Mouse (Mus musculus): ENCODE measurements around the gene Gipc2. TPM values are rescaled to one million over a fixed set of nuclear protein-coding genes. Genes with fewer than 3 reads are reported as not detected.
"Not testable (repeated sequence)": the region's sequence is repeated elsewhere in the genome, so short reads cannot be mapped to it uniquely, and the experiment has no call there.

Gene Gipc2
- polyA plus RNA-seq, 1 experiment from 2014 or later = 12.3 TPM

DNA sequence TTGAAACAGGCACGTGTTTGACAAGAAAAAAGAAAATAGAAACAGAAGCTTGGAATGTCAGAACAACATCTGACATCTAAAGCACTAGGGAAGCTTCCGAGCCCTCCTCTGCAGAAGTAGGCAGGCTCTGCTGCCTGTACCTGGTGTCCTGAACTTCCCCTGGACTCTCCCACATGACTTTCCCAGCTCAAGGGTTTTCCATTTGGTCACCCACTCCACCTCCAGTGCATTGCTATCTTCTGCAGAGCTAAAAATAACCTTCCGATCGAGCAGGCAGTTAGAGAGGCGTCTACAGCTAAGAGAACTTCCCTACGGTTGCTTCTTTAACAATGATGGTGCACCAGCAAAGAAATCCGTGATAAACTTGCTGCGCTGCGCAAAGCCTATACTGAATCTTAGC lies 32.4 kb downstream of the Gipc2 start:
- Histone ChIP-seq H3K9ac (no peak overlapping the region), H3K4me2 (no peak overlapping the region), H3K27me3 (peaks cover 5% of the 10 kb centered on the region; the same call in 1 of the 2 replicates), H3K36me3 (no peaks in the 10 kb centered on the region), H3K27ac (no peak overlapping the region), H3K4me1 (replicated peaks) (peaks cover 7% of the 10 kb centered on the region), H3K9me3 (replicated peaks) (no peaks in the 10 kb centered on the region), H3K4me3 (replicated peaks) (no peak overlapping the region)
- ATAC-seq (ENCODE audit: low read depth) (no peak), DNase-seq (no peak)
- WGBS (ENCODE audit: insufficient replicate concordance) = 29% methylated on average over 9 of the region's 9 CpGs

DNA sequence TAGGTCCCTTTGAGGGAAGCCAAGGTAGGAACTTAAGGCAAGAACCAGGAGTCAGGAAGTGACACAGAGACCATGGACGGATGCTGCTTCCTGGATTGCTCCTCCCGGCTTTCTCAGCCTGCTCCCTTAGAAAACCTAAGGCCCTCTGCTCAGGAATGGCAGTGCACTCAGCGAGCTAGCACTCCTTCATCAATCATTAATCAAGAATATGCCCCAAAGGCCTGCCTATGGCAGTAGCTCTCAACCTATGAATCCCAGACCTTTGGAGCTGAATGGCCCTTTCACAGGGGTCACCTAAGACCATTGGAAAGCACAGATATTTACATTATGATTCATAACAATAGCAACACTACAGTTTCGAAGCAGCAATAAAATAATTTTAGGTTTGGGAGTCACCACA lies 35.1 kb downstream of the Gipc2 start:
- no peak overlapping the region for H3K9ac ChIP-seq
- DNase-seq (no peak), ATAC-seq (ENCODE audit: low read depth) (no peak)
- H3K4me3 ChIP-seq (replicated peaks) = no peak overlapping the region
- no peaks in the 10 kb centered on the region for H3K9me3 ChIP-seq (replicated peaks)
- H3K4me1 ChIP-seq (replicated peaks) = peaks cover 11% of the 10 kb centered on the region
- no peak overlapping the region for H3K27ac ChIP-seq
- no peaks in the 10 kb centered on the region for H3K36me3 ChIP-seq
- peaks cover 10% of the 10 kb centered on the region; the same call in 1 of the 2 replicates for H3K27me3 ChIP-seq
- no peak overlapping the region for H3K4me2 ChIP-seq
- 71% methylated on average over 4 of the region's 4 CpGs for WGBS (ENCODE audit: insufficient replicate concordance)

DNA sequence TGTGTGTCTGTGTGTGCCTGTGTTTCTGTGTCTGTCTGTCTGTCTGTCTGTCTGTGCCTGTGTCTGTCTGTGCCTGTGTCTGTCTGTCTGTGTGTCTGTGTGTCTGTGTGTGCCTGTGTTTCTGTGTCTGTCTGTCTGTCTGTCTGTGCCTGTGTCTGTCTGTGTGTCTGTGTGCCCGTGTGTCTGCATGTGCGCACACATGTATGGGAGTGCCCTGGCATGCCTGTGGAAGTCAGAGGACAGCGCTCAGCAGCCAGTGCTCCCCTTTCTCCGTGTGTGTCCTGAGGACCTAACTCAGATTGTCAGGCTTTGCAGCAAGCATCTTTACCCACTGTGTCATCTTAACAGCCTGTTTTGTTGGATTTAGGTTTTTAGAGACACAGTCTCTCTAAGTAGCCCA lies 36.6 kb downstream of the Gipc2 start:
- H3K9me3 ChIP-seq (replicated peaks); ATAC-seq (ENCODE audit: low read depth); H3K36me3 ChIP-seq; H3K27ac ChIP-seq; H3K9ac ChIP-seq; H3K4me2 ChIP-seq; DNase-seq; H3K4me3 ChIP-seq (replicated peaks): not testable (repeated sequence)
- Histone ChIP-seq H3K4me1 (replicated peaks) (peaks cover 11% of the 10 kb centered on the region), H3K27me3 (peaks cover 10% of the 10 kb centered on the region; the same call in 1 of the 2 replicates)
- 84% methylated on average over 4 of the region's 4 CpGs for WGBS (ENCODE audit: insufficient replicate concordance)

DNA sequence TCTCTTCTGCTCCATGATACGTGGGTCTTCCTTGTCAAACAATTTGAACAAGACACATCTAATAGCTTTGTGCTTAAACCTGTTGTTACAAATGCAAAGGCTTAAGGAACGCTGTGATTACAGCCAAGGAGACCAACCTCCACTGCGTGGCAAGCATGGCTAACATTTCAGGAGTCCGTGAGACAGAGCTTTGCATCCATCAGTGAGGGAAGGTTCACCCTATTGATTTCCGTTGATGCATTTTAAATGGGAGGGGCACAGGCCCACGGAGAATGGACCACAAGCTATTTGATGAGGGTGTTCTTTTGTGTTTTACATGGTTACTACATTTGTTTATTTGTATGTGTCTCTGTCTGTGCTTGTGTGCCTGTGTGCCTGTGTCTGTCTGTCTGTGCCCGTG lies 37.4 kb downstream of the Gipc2 start:
- Histone ChIP-seq H3K9me3 (replicated peaks) (no peaks in the 10 kb centered on the region), H3K4me3 (replicated peaks) (no peak overlapping the region), H3K36me3 (no peaks in the 10 kb centered on the region), H3K4me2 (no peak overlapping the region), H3K27ac (no peak overlapping the region), H3K9ac (no peak overlapping the region), H3K27me3 (peaks cover 10% of the 10 kb centered on the region; the same call in 1 of the 2 replicates), H3K4me1 (replicated peaks) (peaks cover 15% of the 10 kb centered on the region)
- WGBS (ENCODE audit: insufficient replicate concordance) = 73% methylated on average over 7 of the region's 7 CpGs
- no peak for DNase-seq
- no peak for ATAC-seq (ENCODE audit: low read depth)

DNA sequence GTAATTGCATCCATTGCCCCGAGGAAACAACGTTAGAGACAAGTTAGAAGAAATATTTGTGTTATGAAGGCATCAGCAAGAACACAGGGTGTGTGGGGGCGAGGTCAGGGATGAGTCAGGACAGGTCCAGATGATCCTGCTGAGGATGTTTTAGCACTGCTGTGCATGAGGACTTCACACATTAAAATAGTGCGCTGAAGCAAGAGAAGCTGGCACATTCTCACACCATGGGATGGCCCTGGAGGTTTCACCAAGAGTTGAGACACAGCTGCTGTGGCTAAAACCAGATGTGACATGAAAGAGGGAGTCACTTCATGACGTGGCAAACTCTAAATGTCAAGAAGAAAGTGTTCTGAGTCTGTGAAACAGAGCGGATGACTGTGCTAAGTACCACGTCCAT lies 38.9 kb downstream of the Gipc2 start:
- H3K4me1 ChIP-seq (replicated peaks) = peaks cover 27% of the 10 kb centered on the region
- DNase-seq = no peak
- 59% methylated on average over 7 of the region's 7 CpGs for WGBS (ENCODE audit: insufficient replicate concordance)

DNA sequence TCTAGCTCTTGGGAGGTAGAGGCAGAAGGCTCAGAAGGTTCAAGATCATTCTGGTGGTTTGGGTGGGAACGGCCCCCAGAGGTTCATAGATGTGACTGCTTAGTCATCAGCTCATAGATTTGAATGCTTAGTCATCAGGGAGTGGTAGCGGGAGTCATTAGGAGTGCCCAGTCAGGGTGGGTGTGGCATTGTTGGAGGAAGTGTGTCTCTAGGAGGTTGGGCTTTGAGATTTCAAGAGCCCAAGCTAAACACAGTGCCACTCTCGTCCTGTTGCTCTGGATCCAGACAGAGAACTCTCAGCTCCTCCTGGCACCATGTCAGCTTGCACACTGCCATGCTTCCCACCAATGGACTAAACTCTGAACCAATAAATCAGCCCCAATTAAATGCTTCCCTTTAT lies 43.3 kb downstream of the Gipc2 start:
- peak; percentile 69 for DNase-seq

More for the DNA sequence above, 38.9 kb downstream of the Gipc2 start:
- Histone ChIP-seq H3K27me3 (peaks cover 10% of the 10 kb centered on the region; the same call in 1 of the 2 replicates), H3K9me3 (replicated peaks) (no peaks in the 10 kb centered on the region), H3K4me2 (no peak overlapping the region), H3K4me3 (replicated peaks) (no peak overlapping the region), H3K9ac (no peak overlapping the region), H3K36me3 (no peaks in the 10 kb centered on the region), H3K27ac (no peak overlapping the region)
- no peak for ATAC-seq (ENCODE audit: low read depth)

DNA sequence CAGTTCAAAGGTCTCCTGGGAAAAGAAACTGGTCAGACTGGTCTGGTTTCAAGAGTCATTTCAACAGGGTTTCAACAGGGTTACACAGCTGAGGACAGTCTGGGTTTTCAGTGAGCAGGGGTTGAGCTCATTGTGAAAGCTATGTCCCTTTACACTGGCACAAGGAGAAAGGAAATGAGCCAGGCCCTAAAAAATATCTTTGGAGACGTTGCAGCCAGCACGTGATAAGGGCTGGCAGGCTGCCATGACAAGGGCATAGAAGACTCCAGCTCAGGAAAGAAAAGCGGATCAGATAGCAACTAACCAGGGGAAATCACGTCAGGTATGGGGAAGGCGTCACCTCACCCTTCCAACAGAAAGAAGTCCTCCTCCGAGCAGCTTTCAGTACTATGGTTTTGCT lies 43.9 kb downstream of the Gipc2 start:
- peak overlapping the region; percentile 51 for H3K4me2 ChIP-seq

More for the DNA sequence above, 43.3 kb downstream of the Gipc2 start:
- Histone ChIP-seq H3K27ac (peak overlapping the region; percentile 87), H3K9me3 (replicated peaks) (no peaks in the 10 kb centered on the region), H3K27me3 (no peaks in the 10 kb centered on the region), H3K36me3 (no peaks in the 10 kb centered on the region), H3K9ac (peak overlapping the region; percentile 49), H3K4me2 (peak overlapping the region; percentile 51), H3K4me1 (replicated peaks) (peaks cover 59% of the 10 kb centered on the region), H3K4me3 (replicated peaks) (peak overlapping the region; percentile 13; the same call in 1 of the 2 replicates)
- WGBS (ENCODE audit: insufficient replicate concordance) = 14% methylated on average over 3 of the region's 3 CpGs
- peak; percentile 95 for ATAC-seq (ENCODE audit: low read depth)

DNA sequence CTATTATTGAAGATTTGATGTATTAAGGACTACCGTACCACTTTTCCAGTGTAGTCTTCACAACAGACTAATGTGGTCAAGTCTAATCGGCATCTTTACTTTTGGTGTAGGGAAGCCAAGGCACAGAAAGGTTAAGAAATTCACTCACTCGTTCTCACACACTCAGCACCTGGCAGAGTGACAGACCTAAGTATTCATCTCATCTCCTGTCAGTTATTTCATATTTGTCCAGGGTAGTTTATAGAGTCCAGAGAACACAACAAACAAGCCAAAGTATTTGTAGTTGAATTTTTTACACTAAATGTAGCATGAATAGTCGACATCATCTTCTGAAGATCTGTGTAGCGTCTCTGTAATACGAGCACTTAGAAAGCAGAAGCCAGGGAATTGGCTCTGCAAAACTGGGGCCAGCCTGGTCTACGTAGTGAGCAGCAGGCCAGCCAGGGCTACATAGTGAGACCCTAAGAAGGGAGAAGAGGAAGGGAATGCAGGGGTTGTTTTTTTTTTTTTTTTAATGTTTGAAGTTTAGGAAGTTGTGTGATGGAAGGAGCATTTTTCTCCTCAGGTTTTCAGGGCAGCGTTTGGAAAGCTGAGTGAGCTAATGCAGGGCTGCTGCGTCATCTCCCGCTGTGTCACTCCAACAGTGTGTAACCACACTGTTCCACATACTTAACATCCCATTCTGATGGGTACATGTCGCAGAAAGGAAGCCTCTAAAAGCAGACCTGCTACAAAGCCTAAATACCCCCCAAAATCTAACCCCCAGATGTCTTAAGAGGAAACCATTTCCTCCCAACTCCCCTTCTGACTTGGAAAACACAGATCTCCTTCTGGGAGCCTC lies 44.6 kb downstream of the Gipc2 start:
- Histone ChIP-seq H3K4me3 (replicated peaks) (no peak overlapping the region), H3K9ac (no peak overlapping the region), H3K4me2 (peak overlapping the region; percentile 51), H3K36me3 (no peaks in the 10 kb centered on the region), H3K27ac (peak overlapping the region; percentile 87), H3K4me1 (replicated peaks) (peaks cover 57% of the 10 kb centered on the region), H3K9me3 (replicated peaks) (no peaks in the 10 kb centered on the region), H3K27me3 (no peaks in the 10 kb centered on the region)
- DNase-seq = peak; percentile 22
- WGBS (ENCODE audit: insufficient replicate concordance) = 73% methylated on average over 11 of the region's 11 CpGs
- no peak for ATAC-seq (ENCODE audit: low read depth)

More for the DNA sequence above, 43.9 kb downstream of the Gipc2 start:
- H3K27ac ChIP-seq = peak overlapping the region; percentile 87
- peak; percentile 42 for DNase-seq
- 0 out of 2 replicates have a peak overlapping the region, but pooled peaks have one; percentile 1 for H3K4me3 ChIP-seq (replicated peaks)
- peaks cover 56% of the 10 kb centered on the region for H3K4me1 ChIP-seq (replicated peaks)
- peak; percentile 51 for ATAC-seq (ENCODE audit: low read depth)
- 22% methylated on average over 6 of the region's 6 CpGs for WGBS (ENCODE audit: insufficient replicate concordance)
- no peaks in the 10 kb centered on the region for H3K9me3 ChIP-seq (replicated peaks)
- peak overlapping the region; percentile 49; the same call in 1 of the 2 replicates for H3K9ac ChIP-seq
- no peaks in the 10 kb centered on the region for H3K36me3 ChIP-seq
- no peaks in the 10 kb centered on the region for H3K27me3 ChIP-seq

DNA sequence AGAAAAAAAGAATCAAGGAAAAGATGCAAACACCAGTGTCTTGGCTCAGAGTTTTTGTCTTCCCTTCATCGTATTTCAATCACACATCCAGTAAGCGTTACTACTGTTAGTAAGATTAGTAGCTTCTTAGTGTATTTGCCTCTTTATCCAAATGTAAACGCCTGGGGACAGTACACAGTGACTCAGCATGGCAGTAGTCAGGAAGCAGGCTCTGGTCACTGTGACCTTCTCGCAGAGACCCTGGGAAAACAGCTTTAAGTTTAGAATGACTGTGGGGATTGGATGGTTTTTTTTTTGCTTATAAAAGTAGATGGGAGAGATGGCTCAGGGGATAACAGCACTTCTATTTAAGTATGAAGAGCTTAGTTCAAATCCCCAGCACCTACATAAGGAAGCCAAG lies 46.0 kb downstream of the Gipc2 start:
- H3K9me3 ChIP-seq (replicated peaks) = no peaks in the 10 kb centered on the region
- no peaks in the 10 kb centered on the region for H3K36me3 ChIP-seq
- H3K27ac ChIP-seq = peak overlapping the region; percentile 66
- DNase-seq = no peak
- H3K4me3 ChIP-seq (replicated peaks) = no peak overlapping the region
- no peak overlapping the region for H3K9ac ChIP-seq
- WGBS (ENCODE audit: insufficient replicate concordance) = 43% methylated on average over 4 of the region's 4 CpGs
- H3K27me3 ChIP-seq = no peaks in the 10 kb centered on the region
- H3K4me1 ChIP-seq (replicated peaks) = peaks cover 70% of the 10 kb centered on the region
- no peak for ATAC-seq (ENCODE audit: low read depth)
- no peak overlapping the region for H3K4me2 ChIP-seq

DNA sequence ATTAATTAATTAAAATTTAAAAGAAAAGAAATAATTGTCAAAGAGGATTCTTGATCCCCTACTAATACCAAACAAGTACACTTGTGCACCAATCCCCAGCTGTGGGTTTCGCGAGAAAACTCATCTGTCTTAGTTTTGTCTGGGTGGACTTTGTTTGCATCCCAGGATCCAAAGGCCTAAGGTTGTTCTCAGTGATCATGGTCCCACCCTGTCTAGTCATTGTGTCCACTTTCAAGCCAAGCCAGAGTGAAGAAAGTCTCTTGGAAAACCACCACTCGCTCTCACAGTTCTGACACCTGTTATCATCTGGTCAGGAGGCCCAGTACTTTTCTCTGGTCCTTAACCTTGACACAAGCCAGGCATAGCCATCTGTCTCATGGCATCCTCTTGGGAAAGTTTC lies 48.1 kb downstream of the Gipc2 start:
- Histone ChIP-seq H3K27ac (no peak overlapping the region), H3K9me3 (replicated peaks) (no peaks in the 10 kb centered on the region), H3K9ac (no peak overlapping the region), H3K4me3 (replicated peaks) (no peak overlapping the region), H3K4me2 (no peak overlapping the region), H3K36me3 (no peaks in the 10 kb centered on the region), H3K27me3 (no peaks in the 10 kb centered on the region), H3K4me1 (replicated peaks) (peaks cover 75% of the 10 kb centered on the region)
- ATAC-seq (ENCODE audit: low read depth) (no peak), DNase-seq (no peak)
- WGBS (ENCODE audit: insufficient replicate concordance) = 85% methylated on average over 3 of the region's 3 CpGs

DNA sequence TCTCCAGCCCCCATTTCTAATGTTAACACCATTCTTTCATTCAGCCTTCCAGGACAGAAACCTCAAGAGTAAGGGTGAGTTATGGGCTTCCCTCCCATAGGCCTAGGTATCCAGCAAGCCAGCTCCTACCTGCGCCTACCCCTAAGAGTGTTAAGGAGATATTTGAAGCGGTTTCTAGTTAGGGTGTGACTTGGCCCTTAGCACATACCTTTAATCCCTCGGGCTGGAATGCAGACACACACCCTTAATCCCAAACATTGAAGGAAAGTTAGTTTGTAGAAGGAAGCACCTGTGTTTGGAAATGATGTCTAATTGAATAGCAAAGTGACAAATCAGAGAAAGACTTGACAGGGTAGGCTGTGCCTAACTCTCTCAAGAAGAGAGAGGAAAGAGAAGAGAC lies 49.9 kb downstream of the Gipc2 start:
- Histone ChIP-seq H3K4me3 (replicated peaks) (no peak overlapping the region), H3K9me3 (replicated peaks) (no peaks in the 10 kb centered on the region), H3K36me3 (no peaks in the 10 kb centered on the region), H3K4me2 (no peak overlapping the region), H3K9ac (no peak overlapping the region), H3K27ac (no peak overlapping the region), H3K27me3 (no peaks in the 10 kb centered on the region), H3K4me1 (replicated peaks) (peaks cover 68% of the 10 kb centered on the region)
- 84% methylated on average over 3 of the region's 3 CpGs for WGBS (ENCODE audit: insufficient replicate concordance)
- DNase-seq = no peak
- no peak for ATAC-seq (ENCODE audit: low read depth)
